Mouse (Mus musculus) neural tube, embryonic 10.5 days (tissue): ENCODE results near the gene Smok2a.
"Not testable (repeated sequence)": the region's sequence is repeated elsewhere in the genome, so short reads cannot be mapped to it uniquely, and the experiment has no call there.

Experiments used
- DNase-seq: peaks from one replicate; pipeline ENCODE4 v3.0.0-alpha.2; 2017; ENCODE audit warnings: low spot score; ENCODE audit errors: extremely low spot score

Smok2a gene

GRCm38 (mm10) chr17:13214169-13214568 is 6.8 kb upstream of the Smok2a start:
- DNase-seq, result no peak

- DNase-seq, result no peak
Observed at GRCm38 (mm10) chr17:13215595-13215994, 5.4 kb upstream of the Smok2a start.

GRCm38 (mm10) chr17:13221921-13222320 is 933 bp downstream of the Smok2a start:
- DNase-seq, result not testable (repeated sequence)

GRCm38 (mm10) chr17:13229957-13230356 is 9.0 kb downstream of the Smok2a start, which contains the start of gene Smok2b:
Gene Smok2b (plus strand): TSS chr17:13230257.
- DNase-seq, result not testable (repeated sequence)

GRCm38 (mm10) chr17:13239461-13239860 is 18.5 kb downstream of the Smok2a start:
- not testable (repeated sequence) for DNase-seq

GRCm38 (mm10) chr17:13240807-13241727 is 20.1 kb downstream of the Smok2a start:
- not testable (repeated sequence) for DNase-seq

- DNase-seq, result not testable (repeated sequence)
Observed at GRCm38 (mm10) chr17:13254786-13255185, 33.8 kb downstream of the Smok2a start.
